Mouse (Mus musculus) midbrain, embryonic 11.5 days (tissue): ENCODE measurements at regions not wholly inside any gene's neighbourhood (a gene's known extent, or its start where the extent isn't known, plus 50 kb on each side); places are given as distances from the start of the nearest gene placed in this dataset.

Experiments used
- ATAC-seq: fragments of 200-750 bp; cut with Nextera tagmentation; 2 replicates; pipeline ENCODE4 v1.8.0; 2017; ENCODE audit warnings: moderate TSS enrichment, moderate library complexity; ENCODE audit not compliant: low FRiP score
- DNase-seq: peaks from one replicate; pipeline ENCODE4 v3.0.0; 2015; ENCODE audit warnings: low spot score; ENCODE audit errors: missing footprints
- H3K27ac ChIP-seq: fragments of 300-500 bp; sonication (generic); 2 replicates; pipeline ENCODE4 v1.5.1; 2014; ENCODE audit warnings: low read depth, low read length
- H3K27me3 ChIP-seq: fragments of 300-500 bp; sonication (generic); 2 replicates; pipeline ENCODE4 v1.6.1; 2014; ENCODE audit warnings: mild to moderate bottlenecking, low read length, moderate library complexity, mixed read lengths; ENCODE audit not compliant: control insufficient read depth, insufficient read depth
- H3K36me3 ChIP-seq: fragments of 300-500 bp; sonication (generic); 2 replicates; pipeline ENCODE4 v1.6.1; 2014; ENCODE audit warnings: mild to moderate bottlenecking, low read length, moderate library complexity, mixed read lengths; ENCODE audit not compliant: control insufficient read depth, insufficient read depth
- H3K4me1 ChIP-seq: fragments of 300-500 bp; sonication (generic); 2 replicates; pipeline ENCODE4 v1.6.1; 2014; ENCODE audit warnings: low read length; ENCODE audit not compliant: control insufficient read depth, insufficient read depth
- H3K4me2 ChIP-seq: fragments of 300-500 bp; sonication (generic); 2 replicates; pipeline ENCODE4 v1.6.1; 2014; ENCODE audit warnings: mild to moderate bottlenecking, moderate library complexity
- H3K4me3 ChIP-seq: fragments of 300-500 bp; sonication (generic); 2 replicates; pipeline ENCODE4 v1.5.1; 2014; ENCODE audit warnings: low read depth, low read length
- H3K9ac ChIP-seq: fragments of 300-500 bp; sonication (generic); 2 replicates; pipeline ENCODE4 v1.6.1; 2014; ENCODE audit warnings: low read length
- H3K9me3 ChIP-seq: fragments of 300-500 bp; sonication (generic); 2 replicates; pipeline ENCODE4 v1.6.1; 2016; ENCODE audit warnings: low read length; ENCODE audit not compliant: control insufficient read depth
- WGBS: fragments of 180-500 bp; shearing (Covaris S2); extraction: QIAGEN DNeasy Blood & Tissue Kit; methylation state at CpG from one replicate; pipeline ENCODE4 v1.1.7; 2014; 5-methylcytosine and 5-hydroxymethylcytosine counted together

DNA sequence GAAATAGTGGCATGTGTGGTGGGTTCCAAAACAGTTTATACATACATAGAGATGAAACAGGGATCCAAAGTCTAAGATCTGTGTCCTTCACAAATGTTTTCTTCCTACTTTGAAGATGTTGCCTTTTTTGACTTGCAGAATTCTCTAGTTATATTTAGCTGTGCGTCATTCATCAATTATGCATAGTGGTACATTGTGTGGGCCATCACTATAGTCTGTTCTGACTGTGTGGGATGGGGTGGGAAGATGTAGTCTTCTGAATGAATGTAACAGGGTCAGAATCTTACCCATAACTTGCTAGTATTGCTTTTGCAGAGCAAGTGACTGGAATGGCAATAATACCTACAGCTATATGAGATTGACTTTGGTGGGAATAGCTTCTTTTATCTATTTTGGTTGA is 116.6 kb downstream of the Mettl11b start:
- no peaks in the 10 kb centered on the region for H3K27me3 ChIP-seq

DNA sequence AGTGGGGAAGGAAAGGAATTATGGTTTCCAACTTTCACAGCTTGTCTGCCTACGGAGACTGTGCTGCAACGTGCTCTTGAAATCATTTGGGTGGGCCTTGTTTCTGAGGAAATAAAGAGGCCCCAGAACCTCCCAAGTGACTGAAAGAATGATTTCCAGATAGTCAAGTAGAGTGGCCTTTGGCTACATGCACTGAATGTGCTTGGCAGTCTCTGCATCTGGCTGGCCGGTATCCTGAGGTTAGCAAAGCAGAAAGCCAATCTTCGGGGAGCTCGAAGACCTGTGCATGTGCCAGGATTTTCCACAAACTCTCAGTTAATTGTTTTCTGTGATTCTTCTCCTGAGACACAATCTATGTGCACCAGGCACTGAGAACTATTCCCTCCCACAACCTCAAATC is 117.3 kb downstream of the Mettl11b start:
- Histone ChIP-seq H3K4me3 (no peak overlapping the region), H3K27me3 (no peaks in the 10 kb centered on the region), H3K4me1 (no peaks in the 10 kb centered on the region), H3K36me3 (no peaks in the 10 kb centered on the region), H3K27ac (no peak overlapping the region), H3K9me3 (no peaks in the 10 kb centered on the region), H3K4me2 (no peak overlapping the region), H3K9ac (no peak overlapping the region)
- WGBS: 67% methylated on average over 5 of the region's 5 CpGs
- DNase-seq (no peak), ATAC-seq (no peak)

More for the DNA sequence above, 116.6 kb downstream of the Mettl11b start:
- DNase-seq (no peak), ATAC-seq (no peak)
- WGBS: 97% methylated on average over 1 of the region's 1 CpGs
- Histone ChIP-seq H3K9ac (no peak overlapping the region), H3K9me3 (no peaks in the 10 kb centered on the region), H3K4me3 (no peak overlapping the region), H3K4me2 (no peak overlapping the region), H3K27ac (no peak overlapping the region), H3K36me3 (no peaks in the 10 kb centered on the region), H3K4me1 (no peaks in the 10 kb centered on the region)

DNA sequence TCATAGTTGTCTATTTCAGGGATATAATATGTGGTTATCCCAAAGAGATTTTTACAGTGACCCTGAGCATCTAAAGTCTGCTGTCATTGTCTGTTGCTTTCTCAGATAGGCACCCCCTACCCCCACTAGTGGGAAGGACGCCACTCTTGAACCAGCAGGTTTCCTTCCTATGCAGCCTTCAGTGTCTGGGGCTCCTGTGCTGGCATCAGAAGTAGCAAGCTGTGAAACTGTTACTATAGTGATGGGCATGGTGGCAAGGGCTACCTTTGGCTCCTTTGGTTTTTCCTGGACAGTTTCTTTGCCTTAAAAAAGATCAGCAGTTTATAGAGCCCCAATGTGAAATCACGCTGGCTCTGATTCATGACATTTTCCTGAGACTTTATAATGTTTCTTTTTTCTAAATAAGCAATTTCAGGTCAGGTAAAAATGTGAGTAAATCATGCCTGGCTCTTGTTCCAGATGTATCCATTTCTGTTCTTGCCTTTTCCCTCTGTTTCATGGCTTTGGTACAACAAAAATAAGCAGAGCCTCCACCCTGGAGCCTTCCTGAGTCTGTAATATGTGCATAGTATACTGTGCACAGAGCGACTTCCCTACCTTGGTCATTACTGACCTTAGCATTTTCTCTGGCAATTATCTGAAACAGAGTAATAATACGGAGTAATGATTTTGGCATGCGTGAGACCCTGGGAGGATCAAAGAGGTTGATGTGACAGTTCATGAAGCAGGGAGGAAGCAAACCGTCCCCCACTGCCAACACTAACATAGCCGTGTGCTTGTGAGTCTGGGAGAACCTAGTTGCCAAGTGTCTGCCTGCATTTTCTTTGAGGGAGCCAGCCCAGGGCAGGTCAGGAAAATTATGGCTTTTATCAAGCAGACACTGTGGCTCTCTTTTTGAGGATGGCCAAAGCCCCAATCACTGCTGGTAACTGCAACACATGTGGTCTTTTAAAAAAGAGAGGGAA is 124.8 kb downstream of the Mettl11b start:
- H3K27ac ChIP-seq: no peak overlapping the region
- H3K9ac ChIP-seq: no peak overlapping the region
- 78% methylated on average over 7 of the region's 7 CpGs for WGBS
- ATAC-seq (no peak), DNase-seq (no peak)
- no peaks in the 10 kb centered on the region for H3K4me1 ChIP-seq
- H3K36me3 ChIP-seq: no peaks in the 10 kb centered on the region
- no peaks in the 10 kb centered on the region for H3K27me3 ChIP-seq
- H3K9me3 ChIP-seq: no peaks in the 10 kb centered on the region
- H3K4me2 ChIP-seq: no peak overlapping the region
- H3K4me3 ChIP-seq: no peak overlapping the region

DNA sequence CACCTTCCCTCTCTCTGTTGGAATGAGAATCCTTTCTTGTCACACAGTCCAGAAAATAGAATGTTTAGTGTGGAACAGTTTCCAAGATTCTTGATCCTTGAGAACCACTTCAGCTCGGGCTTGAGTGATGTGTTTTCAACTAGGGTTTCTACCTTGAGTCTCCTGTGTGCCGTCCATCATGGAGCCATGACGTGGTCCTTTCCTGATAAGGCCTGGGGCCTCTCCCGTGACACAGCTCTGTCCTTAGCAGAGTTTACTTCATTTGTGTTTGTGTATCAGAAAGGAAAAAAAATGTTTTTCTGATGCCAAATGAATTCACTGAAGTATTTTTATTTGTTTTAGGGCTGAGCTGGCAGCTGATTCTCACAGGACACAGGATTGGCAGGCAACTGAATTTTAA is 148.6 kb downstream of the Mettl11b start:
- DNase-seq: no peak
- no peak for ATAC-seq
- 93% methylated on average over 4 of the region's 4 CpGs for WGBS
- Histone ChIP-seq H3K27me3 (no peaks in the 10 kb centered on the region), H3K9me3 (no peaks in the 10 kb centered on the region), H3K27ac (no peak overlapping the region), H3K4me1 (no peaks in the 10 kb centered on the region), H3K4me3 (no peak overlapping the region), H3K36me3 (no peaks in the 10 kb centered on the region), H3K4me2 (no peak overlapping the region), H3K9ac (no peak overlapping the region)

- Histone ChIP-seq H3K9ac (no peak overlapping the region), H3K36me3 (no peaks in the 10 kb centered on the region), H3K4me1 (no peaks in the 10 kb centered on the region), H3K4me3 (no peak overlapping the region), H3K27ac (no peak overlapping the region), H3K9me3 (no peaks in the 10 kb centered on the region), H3K4me2 (no peak overlapping the region), H3K27me3 (no peaks in the 10 kb centered on the region)
- WGBS: 94% methylated on average over 2 of the region's 2 CpGs
- ATAC-seq (no peak), DNase-seq (no peak)
Measured at GRCm38 (mm10) chr1:163575593-163575992, 149.4 kb downstream of the Mettl11b start.

- H3K4me1 ChIP-seq: no peaks in the 10 kb centered on the region
- H3K27ac ChIP-seq: no peak overlapping the region
- no peaks in the 10 kb centered on the region for H3K36me3 ChIP-seq
- H3K27me3 ChIP-seq: no peaks in the 10 kb centered on the region
- 72% methylated on average over 16 of the region's 16 CpGs for WGBS
- no peaks in the 10 kb centered on the region for H3K9me3 ChIP-seq
- no peak for DNase-seq
- no peak for ATAC-seq
- H3K4me3 ChIP-seq: no peak overlapping the region
- no peak overlapping the region for H3K4me2 ChIP-seq
- no peak overlapping the region for H3K9ac ChIP-seq
Measured at GRCm38 (mm10) chr1:163574409-163575161, 150.4 kb downstream of the Mettl11b start.

DNA sequence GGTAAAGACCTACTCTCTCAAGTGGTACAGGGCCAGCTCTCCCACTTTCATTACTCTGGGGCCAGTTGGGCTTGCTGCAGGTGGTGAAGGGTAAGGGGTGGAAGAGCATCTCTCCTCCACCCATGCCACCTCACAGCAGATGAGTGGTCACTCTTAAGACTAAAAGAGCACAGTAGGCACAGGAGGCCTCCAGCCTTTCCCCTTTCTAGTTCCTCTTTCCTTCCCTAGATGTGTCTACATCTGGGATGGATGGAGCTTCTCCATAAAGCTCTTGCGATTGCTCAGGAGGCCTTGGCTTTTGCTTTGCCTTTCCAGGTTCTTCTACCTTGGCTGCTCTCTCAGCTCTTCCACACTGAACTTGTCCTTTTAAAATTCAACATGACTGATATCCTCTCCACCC is 151.5 kb downstream of the Mettl11b start:
- Histone ChIP-seq H3K27me3 (no peaks in the 10 kb centered on the region), H3K36me3 (no peaks in the 10 kb centered on the region), H3K4me1 (no peaks in the 10 kb centered on the region), H3K4me2 (no peak overlapping the region), H3K9ac (no peak overlapping the region), H3K9me3 (no peaks in the 10 kb centered on the region), H3K27ac (no peak overlapping the region), H3K4me3 (no peak overlapping the region)
- WGBS: 90% methylated on average over 1 of the region's 1 CpGs
- no peak for ATAC-seq
- no peak for DNase-seq

DNA sequence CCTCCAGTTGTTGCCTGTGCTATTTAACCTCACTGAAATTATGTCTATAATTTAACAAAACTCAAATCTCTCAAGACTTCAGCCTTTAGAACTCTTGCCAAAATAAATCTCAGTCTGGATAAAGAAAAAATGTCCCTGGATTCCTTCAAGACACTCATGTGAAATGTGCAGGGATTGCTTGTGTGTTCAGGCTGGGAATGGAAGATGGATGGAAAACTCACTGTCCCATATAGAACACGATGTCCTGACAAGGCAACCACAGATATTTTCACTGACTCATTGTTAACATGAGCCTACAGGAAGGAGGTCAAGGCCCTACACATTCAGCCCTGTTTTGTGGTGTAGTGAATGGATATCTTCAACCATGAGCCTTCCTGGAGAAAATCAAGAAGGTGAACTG is 160.3 kb upstream of the Gorab start:
- no peak for ATAC-seq
- no peak overlapping the region for H3K9ac ChIP-seq
- no peak overlapping the region for H3K4me3 ChIP-seq
- 86% methylated on average over 1 of the region's 1 CpGs for WGBS
- no peaks in the 10 kb centered on the region for H3K27me3 ChIP-seq
- DNase-seq: no peak
- no peak overlapping the region for H3K4me2 ChIP-seq
- no peaks in the 10 kb centered on the region for H3K36me3 ChIP-seq
- H3K4me1 ChIP-seq: no peaks in the 10 kb centered on the region
- no peaks in the 10 kb centered on the region for H3K9me3 ChIP-seq
- no peak overlapping the region for H3K27ac ChIP-seq

DNA sequence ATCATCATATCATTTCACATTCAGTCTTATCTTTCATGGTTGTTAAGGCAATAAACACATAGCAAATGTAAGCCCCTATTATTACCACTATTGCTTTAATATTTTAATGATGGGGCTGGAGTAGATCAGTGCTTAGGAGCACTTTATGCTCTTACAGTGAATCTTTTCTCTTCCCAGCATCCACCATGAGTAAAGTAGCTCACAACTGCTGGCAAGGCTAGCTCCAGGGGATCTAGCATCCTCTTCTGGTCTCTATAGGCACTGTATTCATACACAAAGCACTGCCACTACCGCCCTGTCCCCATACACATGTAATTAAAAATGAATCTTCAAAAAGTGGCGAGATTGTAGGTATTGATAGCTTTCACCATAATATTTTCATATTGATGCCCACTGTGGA is 159.6 kb upstream of the Gorab start:
- Histone ChIP-seq H3K27ac (no peak overlapping the region), H3K9me3 (no peaks in the 10 kb centered on the region), H3K36me3 (no peaks in the 10 kb centered on the region), H3K4me2 (no peak overlapping the region), H3K27me3 (no peaks in the 10 kb centered on the region), H3K4me1 (no peaks in the 10 kb centered on the region), H3K9ac (no peak overlapping the region), H3K4me3 (no peak overlapping the region)
- DNase-seq (peak; percentile 69), ATAC-seq (no peak)
- WGBS: 86% methylated on average over 2 of the region's 2 CpGs
